Mouse (Mus musculus) midbrain, embryonic 16.5 days (tissue): Measurements from ENCODE around the gene Prtg. TPM values are rescaled to one million over a fixed set of nuclear protein-coding genes. Genes with fewer than 3 reads are reported as not detected.
A peak's percentile ranks its signal among the peaks of the same experiment; 100 is the strongest.

Experiments
- ATAC-seq: fragments of 200-750 bp; cut with Nextera tagmentation; 2 replicates; pipeline ENCODE4 v1.8.0; 2017; ENCODE audit warnings: moderate TSS enrichment
- H3K27ac ChIP-seq: fragments of 300-500 bp; sonication (generic); 2 replicates; pipeline ENCODE4 v1.5.1; 2014; ENCODE audit warnings: mild to moderate bottlenecking, low read length, mixed read lengths
- H3K27me3 ChIP-seq: fragments of 300-500 bp; sonication (generic); 2 replicates; pipeline ENCODE4 v1.6.1; 2014; ENCODE audit warnings: low read depth, low read length, mixed read lengths; ENCODE audit not compliant: control insufficient read depth, insufficient read depth
- H3K36me3 ChIP-seq: fragments of 300-500 bp; sonication (generic); 2 replicates; pipeline ENCODE4 v1.6.1; 2014; ENCODE audit warnings: mild to moderate bottlenecking, low read length, moderate library complexity, mixed read lengths; ENCODE audit not compliant: control insufficient read depth, insufficient read depth
- H3K4me1 ChIP-seq: fragments of 300-500 bp; sonication (generic); 2 replicates; pipeline ENCODE4 v1.6.1; 2014; ENCODE audit warnings: mild to moderate bottlenecking, low read length, mixed read lengths; ENCODE audit not compliant: control insufficient read depth, insufficient read depth
- H3K4me2 ChIP-seq: fragments of 300-500 bp; sonication (generic); 2 replicates; pipeline ENCODE4 v1.6.1; 2014; ENCODE audit warnings: mild to moderate bottlenecking, low read length, mixed read lengths
- H3K4me3 ChIP-seq: fragments of 300-500 bp; sonication (generic); 2 replicates; pipeline ENCODE4 v1.5.1; 2014; ENCODE audit warnings: low read depth, mild to moderate bottlenecking, low read length, moderate library complexity, mixed read lengths
- H3K9ac ChIP-seq: fragments of 300-500 bp; sonication (generic); 2 replicates; pipeline ENCODE4 v1.6.1; 2014; ENCODE audit warnings: low read depth, low read length, mixed read lengths
- H3K9me3 ChIP-seq: fragments of 300-500 bp; sonication (generic); replicated peaks from 2 replicates; pipeline ENCODE4 v1.6.1; 2014; ENCODE audit warnings: mild to moderate bottlenecking, low read length, mixed read lengths; ENCODE audit not compliant: control insufficient read depth, poor library complexity, severe bottlenecking
- WGBS: fragments of 180-500 bp; shearing (Covaris S2); extraction: QIAGEN DNeasy Blood & Tissue Kit; methylation state at CpG from one replicate; pipeline ENCODE4 v1.1.7; 2014; 5-methylcytosine and 5-hydroxymethylcytosine counted together
- polyA plus RNA-seq: library from polyadenylated mRNA; unstranded; fragments of >200 nt; fragmentation: Nextera tagmentation; extraction: Ambion mirVana; gene quantifications from 2 replicates; pipeline ENCODE4 v1.2.1, GENCODE M21; 2015

Prtg gene
- polyA plus RNA-seq, 1 experiment from 2014 or later = 0.41 TPM

GRCm38 (mm10) chr9:72781466-72781865, 25.2 kb upstream of the Prtg start:
- 55% methylated on average over 4 of the region's 4 CpGs for WGBS

GRCm38 (mm10) chr9:72782121-72782520, 24.6 kb upstream of the Prtg start:
- Histone ChIP-seq H3K27ac (no peak overlapping the region), H3K36me3 (no peaks in the 10 kb centered on the region), H3K27me3 (no peaks in the 10 kb centered on the region), H3K4me2 (no peak overlapping the region), H3K4me1 (no peaks in the 10 kb centered on the region), H3K9ac (no peak overlapping the region), H3K9me3 (no peaks in the 10 kb centered on the region), H3K4me3 (no peak overlapping the region)
- WGBS = 59% methylated on average over 8 of the region's 8 CpGs
- ATAC-seq = no peak

More at GRCm38 (mm10) chr9:72781466-72781865, 25.2 kb upstream of the Prtg start:
- Histone ChIP-seq H3K27me3 (no peaks in the 10 kb centered on the region), H3K4me1 (no peaks in the 10 kb centered on the region), H3K9ac (no peak overlapping the region), H3K4me3 (no peak overlapping the region), H3K9me3 (no peaks in the 10 kb centered on the region), H3K36me3 (no peaks in the 10 kb centered on the region), H3K27ac (no peak overlapping the region), H3K4me2 (no peak overlapping the region)
- no peak for ATAC-seq

- no peak overlapping the region for H3K9ac ChIP-seq
- no peaks in the 10 kb centered on the region for H3K9me3 ChIP-seq
- no peaks in the 10 kb centered on the region; the same call in 1 of the 2 replicates for H3K27me3 ChIP-seq
- no peak overlapping the region for H3K27ac ChIP-seq
- 82% methylated on average over 1 of the region's 1 CpGs for WGBS
- no peaks in the 10 kb centered on the region for H3K4me1 ChIP-seq
- H3K4me2 ChIP-seq = no peak overlapping the region
- no peaks in the 10 kb centered on the region for H3K36me3 ChIP-seq
- no peak overlapping the region for H3K4me3 ChIP-seq
- no peak for ATAC-seq
Observed at GRCm38 (mm10) chr9:72787732-72788131, 18.9 kb upstream of the Prtg start.

- WGBS = 60% methylated on average over 14 of the region's 14 CpGs
- Histone ChIP-seq H3K9me3 (no peaks in the 10 kb centered on the region), H3K4me2 (no peak overlapping the region), H3K9ac (no peak overlapping the region), H3K27ac (no peak overlapping the region), H3K4me3 (no peak overlapping the region), H3K36me3 (no peaks in the 10 kb centered on the region), H3K4me1 (no peaks in the 10 kb centered on the region), H3K27me3 (no peaks in the 10 kb centered on the region; the same call in 1 of the 2 replicates)
- no peak for ATAC-seq
Observed at GRCm38 (mm10) chr9:72790530-72791212, 16.0 kb upstream of the Prtg start.

GRCm38 (mm10) chr9:72791213-72791582, 15.5 kb upstream of the Prtg start:
- peak overlapping the region; percentile 26; the same call in 1 of the 2 replicates for H3K4me2 ChIP-seq
- 37% methylated on average over 10 of the region's 10 CpGs for WGBS
- H3K36me3 ChIP-seq = no peaks in the 10 kb centered on the region
- no peaks in the 10 kb centered on the region for H3K4me1 ChIP-seq
- H3K9ac ChIP-seq = no peak overlapping the region
- H3K27ac ChIP-seq = no peak overlapping the region
- no peak overlapping the region for H3K4me3 ChIP-seq
- H3K9me3 ChIP-seq = no peaks in the 10 kb centered on the region
- H3K27me3 ChIP-seq = no peaks in the 10 kb centered on the region; the same call in 1 of the 2 replicates
- no peak for ATAC-seq

GRCm38 (mm10) chr9:72791681-72792080, 15.0 kb upstream of the Prtg start:
- peak overlapping the region; percentile 15 for H3K4me2 ChIP-seq
- 22% methylated on average over 6 of the region's 6 CpGs for WGBS
- H3K4me3 ChIP-seq = no peak overlapping the region
- H3K9me3 ChIP-seq = no peaks in the 10 kb centered on the region
- H3K9ac ChIP-seq = no peak overlapping the region
- H3K27me3 ChIP-seq = no peaks in the 10 kb centered on the region; the same call in 1 of the 2 replicates
- H3K4me1 ChIP-seq = no peaks in the 10 kb centered on the region
- no peak overlapping the region for H3K27ac ChIP-seq
- no peaks in the 10 kb centered on the region for H3K36me3 ChIP-seq
- no peak for ATAC-seq

GRCm38 (mm10) chr9:72795243-72795642, 11.4 kb upstream of the Prtg start:
- Histone ChIP-seq H3K27me3 (no peaks in the 10 kb centered on the region), H3K4me3 (no peak overlapping the region), H3K27ac (no peak overlapping the region), H3K4me1 (no peaks in the 10 kb centered on the region), H3K9ac (no peak overlapping the region), H3K4me2 (no peak overlapping the region), H3K36me3 (no peaks in the 10 kb centered on the region), H3K9me3 (no peaks in the 10 kb centered on the region)
- WGBS = 87% methylated on average over 3 of the region's 3 CpGs
- no peak for ATAC-seq

GRCm38 (mm10) chr9:72797136-72797621, 9.5 kb upstream of the Prtg start:
- no peaks in the 10 kb centered on the region for H3K27me3 ChIP-seq
- H3K4me3 ChIP-seq = no peak overlapping the region
- H3K9me3 ChIP-seq = no peaks in the 10 kb centered on the region
- no peak overlapping the region for H3K9ac ChIP-seq
- ATAC-seq = no peak
- H3K27ac ChIP-seq = no peak overlapping the region
- H3K4me1 ChIP-seq = no peaks in the 10 kb centered on the region
- 58% methylated on average over 9 of the region's 9 CpGs for WGBS
- no peak overlapping the region for H3K4me2 ChIP-seq
- no peaks in the 10 kb centered on the region for H3K36me3 ChIP-seq

- no peaks in the 10 kb centered on the region for H3K9me3 ChIP-seq
- WGBS = 20% methylated on average over 4 of the region's 4 CpGs
Observed at GRCm38 (mm10) chr9:72803280-72803679, 3.4 kb upstream of the Prtg start.

More at GRCm38 (mm10) chr9:72803280-72803679, 3.4 kb upstream of the Prtg start:
- H3K27ac ChIP-seq = no peak overlapping the region
- H3K27me3 ChIP-seq = peaks cover 8% of the 10 kb centered on the region; the same call in 1 of the 2 replicates
- no peak overlapping the region for H3K4me3 ChIP-seq
- no peak overlapping the region for H3K4me2 ChIP-seq
- no peaks in the 10 kb centered on the region for H3K36me3 ChIP-seq
- ATAC-seq = no peak
- no peak overlapping the region for H3K9ac ChIP-seq
- H3K4me1 ChIP-seq = peaks cover 18% of the 10 kb centered on the region
